Mouse (Mus musculus): ENCODE data around the gene Scnm1.

- TF ChIP-seq POLR2A (IDR thresholded peaks at IDR 0.05; ENCODE audit: insufficient read length, low read depth) (no peak), TCF12 (IDR thresholded peaks at IDR 0.05; ENCODE audit: insufficient read depth, poor library complexity, severe bottlenecking) (no peak), POLR2AphosphoS2 (IDR thresholded peaks at IDR 0.05; ENCODE audit: insufficient read length, low read depth) (no peak), REST (IDR thresholded peaks at IDR 0.05; ENCODE audit: insufficient read depth, insufficient read length) (no peak), E2F4 (IDR thresholded peaks at IDR 0.05; ENCODE audit: insufficient read depth) (no peak), USF1 (IDR thresholded peaks at IDR 0.05; ENCODE audit: low read depth) (no peak), MAX (IDR thresholded peaks at IDR 0.05; ENCODE audit: low read depth) (no peak), CEBPB (IDR thresholded peaks at IDR 0.05; ENCODE audit: insufficient read depth, poor library complexity, severe bottlenecking) (no peak)
Observed at GRCm38 (mm10) chr3:95136336-95136735, 2.5 kb upstream of the Scnm1 start.

Data from myocyte (in vitro differentiated cells).